Mouse (Mus musculus) brain, embryonic 14.5 days (tissue): ENCODE measurements at regions not wholly inside any gene's neighbourhood (a gene's known extent, or its start where the extent isn't known, plus 50 kb on each side); places are given as distances from the start of the nearest gene placed in this dataset.

Experiments
- CTCF ChIP-seq: fragments of 200-500 bp; IDR thresholded peaks from 2 replicates; pipeline ENCODE4 v1.5.1; 2012; ENCODE audit warnings: inconsistent platforms, mild to moderate bottlenecking, moderate library complexity, borderline replicate concordance; ENCODE audit not compliant: insufficient read depth, insufficient read length; ENCODE audit errors: extremely low read depth
- POLR2A ChIP-seq: fragments of 200-500 bp; IDR thresholded peaks from 2 replicates; pipeline ENCODE4 v1.6.1; 2012; ENCODE audit warnings: mild to moderate bottlenecking, inconsistent platforms, borderline replicate concordance; ENCODE audit not compliant: poor library complexity, insufficient read depth, insufficient read length, severe bottlenecking; ENCODE audit errors: extremely low read depth

DNA sequence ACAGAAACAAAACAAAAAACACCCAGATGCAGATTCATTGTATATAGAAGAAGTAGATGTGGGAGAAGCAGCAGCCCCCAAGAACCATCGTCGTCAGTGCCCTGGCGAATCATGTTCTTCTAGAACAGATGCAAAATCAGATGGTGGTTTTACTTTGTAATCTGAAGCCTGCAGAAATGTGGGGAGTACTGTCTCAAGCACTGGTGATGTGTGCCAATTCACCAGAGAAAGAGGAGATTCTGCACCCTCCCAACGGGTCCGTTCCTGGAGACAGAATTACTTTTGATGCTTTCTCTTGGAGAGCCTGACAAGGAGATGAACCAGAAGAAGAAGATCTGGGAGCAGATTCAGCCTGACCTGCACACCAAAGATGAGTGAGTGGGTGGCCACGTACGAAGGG is 98.5 kb upstream of the Rsrc1 start:
- no peak for TF ChIP-seq POLR2A
- no peak for TF ChIP-seq CTCF
